16 mouse cellular contexts compared by ENCODE assay signal in the genomic region with DNA sequence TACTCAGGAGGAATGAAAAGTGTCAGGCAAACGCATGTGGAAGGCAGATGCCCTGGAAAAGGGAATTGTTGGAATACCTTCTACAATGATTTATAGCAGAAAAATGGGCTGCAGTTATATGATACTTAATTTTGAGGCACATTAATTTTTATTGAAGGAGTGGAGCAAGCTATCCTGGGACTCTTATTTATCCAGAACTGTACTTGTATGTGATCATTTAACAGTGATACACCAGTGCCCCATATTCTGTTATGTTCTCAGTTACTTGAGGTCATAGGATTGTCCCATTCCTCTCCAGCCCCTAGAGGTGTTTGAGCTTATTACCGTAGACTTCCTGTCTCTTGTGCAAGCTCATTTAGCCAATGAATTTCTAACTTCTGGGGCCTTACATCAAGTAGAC.
"Had no signal": no experiment of that assay in that cellular context is flagged by ENCODE, and none has a peak within 500 bp of the region (broad histone marks: within the 10 kb centered on the region; RNA-seq: fewer than 3 reads in every experiment).

No protein-coding gene starts in this region.

- H3K4me3 ChIP-seq: intestine, embryonic 15.5 days; layer of hippocampus, adult 2 months; limb, embryonic 15.5 days; neural tube, embryonic 12.5 days had no signal

- H3K27me3 ChIP-seq: intestine, embryonic 15.5 days; limb, embryonic 15.5 days; neural tube, embryonic 12.5 days had no signal

- H3K9ac ChIP-seq: intestine, embryonic 15.5 days; limb, embryonic 15.5 days; liver, embryonic 14.5 days; liver, postnatal 0 days; lung, embryonic 14.5 days; neural tube, embryonic 12.5 days had no signal

- ATAC-seq: intestine, embryonic 15.5 days; liver, postnatal 0 days; lung, postnatal 0 days had no signal

- H3K4me2 ChIP-seq: intestine, embryonic 15.5 days; limb, embryonic 15.5 days; liver, embryonic 11.5 days; lung, embryonic 14.5 days; neural tube, embryonic 12.5 days had no signal

- H3K27ac ChIP-seq: intestine, embryonic 15.5 days; layer of hippocampus, adult 2 months; limb, embryonic 15.5 days; liver, embryonic 14.5 days; macrophage; neural tube, embryonic 12.5 days had no signal

- H3K9me3 ChIP-seq: intestine, embryonic 15.5 days; limb, embryonic 15.5 days; neural tube, embryonic 12.5 days had no signal

- H3K4me1 ChIP-seq: intestine, embryonic 15.5 days had no signal

- H3K36me3 ChIP-seq: intestine, embryonic 15.5 days; limb, embryonic 15.5 days; neural tube, embryonic 12.5 days had no signal

- DNase-seq: kidney, adult 18-20 months; kidney, postnatal 14 days; layer of hippocampus, adult 9-11 months; liver, postnatal 0 days; lung, embryonic 14.5 days; midbrain, embryonic 14.5 days; thymus, adult 18-20 months; thymus, postnatal 36 days had no signal
